Mouse (Mus musculus) layer of hippocampus, postnatal 10 days (tissue): Measurements from ENCODE around the gene Ercc4. TPM values are rescaled to one million over a fixed set of nuclear protein-coding genes. Genes with fewer than 3 reads are reported as not detected.
"Not testable (repeated sequence)": the region's sequence is repeated elsewhere in the genome, so short reads cannot be mapped to it uniquely, and the experiment has no call there.

Experiments
- DNase-seq, 2 experiments: peaks; one replicate each; pipeline ENCODE4 v3.0.0; 2021; ENCODE audit warnings: low spot score in 2 of 2
- long read RNA-seq: library from polyadenylated mRNA; stranded (forward); transcript quantifications from one replicate; pipeline ENCODE4 v2.0.0, GENCODE M21; 2023
- total RNA-seq, 2 experiments: library from RNA; stranded (reverse); gene quantifications; 2 replicates each; pipeline ENCODE4 v1.2.3; 2021

Ercc4 gene
- total RNA-seq = 10 to 100 TPM; 24.6 to 26.5 TPM
- long read RNA-seq, transcript Ercc4-201 (11 exons, 3,480 nt) = major isoform, 9 of 14 reads
- long read RNA-seq, partial matches to known transcripts = 1 of 14 reads
- long read RNA-seq, other reads (novel, unspliced or antisense) = 4 of 14 reads

DNA sequence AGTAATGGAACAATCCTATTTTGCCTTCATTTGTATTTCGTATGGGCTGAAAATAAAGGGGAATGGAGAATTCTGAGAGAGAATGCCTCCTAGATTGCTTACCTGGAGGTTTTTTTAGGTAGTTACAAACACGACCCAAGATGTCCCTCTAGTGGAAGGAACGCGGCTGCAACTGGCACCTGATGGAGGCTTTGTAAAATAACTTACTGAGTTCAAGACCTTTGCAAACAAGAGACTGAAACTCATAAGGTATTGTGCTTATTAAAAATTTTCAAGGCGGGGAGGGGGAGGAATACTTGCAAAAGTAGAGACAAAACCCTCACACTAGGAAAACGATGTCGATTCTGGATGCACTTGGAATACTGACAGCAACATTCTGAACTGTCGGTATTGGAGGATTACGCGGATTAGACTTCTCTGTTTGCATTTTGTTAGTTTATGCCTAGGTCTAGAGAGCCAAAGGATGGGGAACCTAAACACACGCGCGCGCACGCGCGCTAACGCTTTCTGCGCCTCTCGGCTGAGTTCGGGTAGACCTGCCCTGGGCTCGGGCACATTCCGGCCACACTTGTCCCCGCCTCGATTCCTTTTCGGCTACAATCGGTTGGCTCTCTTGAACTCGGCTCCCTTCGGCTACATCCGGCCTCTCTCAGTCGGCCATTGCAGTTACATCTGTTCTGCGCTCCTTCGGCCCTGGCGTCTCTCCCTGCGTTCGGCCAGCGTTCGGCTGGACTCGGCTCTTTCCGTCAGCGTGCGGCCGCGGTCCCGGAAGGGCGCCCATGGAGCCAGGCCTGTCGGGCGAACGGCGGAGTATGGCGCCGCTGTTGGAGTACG, at the start of gene Ercc4:
Gene Ercc4 (plus strand): TSS at position 529 of the 834 bp plus-strand sequence.
- peak; percentile 99 for DNase-seq

DNA sequence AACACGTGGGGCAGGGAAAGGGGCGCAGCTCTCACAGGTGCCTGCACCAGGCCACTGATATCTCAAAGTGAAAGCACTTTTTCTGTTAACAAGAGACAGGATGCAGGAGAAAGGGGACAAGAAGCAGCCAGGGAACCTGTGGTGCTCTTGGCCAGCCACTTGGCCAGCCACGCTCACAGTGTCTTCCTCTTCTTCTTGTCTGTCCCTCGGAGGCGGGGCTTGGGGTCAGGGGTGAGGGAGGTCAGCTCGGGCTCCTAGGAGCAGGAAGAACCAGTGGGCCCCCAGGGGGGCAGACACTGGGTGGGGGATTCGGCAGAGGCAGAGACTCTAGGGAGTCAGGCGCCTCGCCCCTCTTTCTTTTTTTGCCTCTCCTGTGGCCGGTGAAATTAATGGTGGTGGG, 48.4 kb upstream of the Ercc4 start:
- DNase-seq = no peak

DNA sequence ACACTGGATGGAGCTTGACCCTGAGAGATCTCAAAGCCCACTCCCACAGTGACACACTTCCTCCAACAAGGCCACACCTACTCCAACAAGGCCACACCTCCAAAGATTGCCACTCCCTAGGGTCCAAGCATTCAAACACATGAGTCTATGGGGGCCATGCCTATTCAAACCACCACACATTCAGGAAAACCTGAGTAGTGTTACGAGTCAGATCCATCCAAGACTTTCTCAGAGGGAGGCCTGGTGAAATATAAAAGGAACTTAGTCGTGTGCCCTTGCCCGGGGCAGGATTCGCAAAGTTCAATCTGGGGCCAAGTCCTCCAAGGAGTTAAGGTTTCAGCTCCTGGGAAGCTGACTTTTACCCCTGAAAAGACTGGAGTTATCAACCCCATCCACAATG, 35.3 kb upstream of the Ercc4 start:
- no peak for DNase-seq

DNA sequence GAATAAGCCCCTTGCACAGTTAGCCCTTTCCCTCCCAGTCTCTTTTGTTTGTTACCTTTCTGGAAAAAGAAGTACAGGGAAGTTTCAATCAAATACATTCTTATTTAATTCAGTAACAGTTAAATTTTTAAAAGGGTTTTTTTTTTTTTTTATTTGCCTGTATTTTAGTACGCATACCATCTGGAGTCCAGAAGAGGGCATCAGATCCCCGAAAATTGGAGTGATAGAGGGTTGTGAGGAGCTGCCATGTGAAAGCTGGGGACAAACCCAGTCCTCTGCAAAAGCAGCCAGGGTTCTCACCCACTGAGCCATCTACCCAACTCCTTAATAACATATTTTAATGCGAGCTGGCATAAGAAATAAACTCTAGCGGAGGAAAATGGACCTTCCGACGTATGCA, 29.3 kb upstream of the Ercc4 start:
- DNase-seq = no peak

DNA sequence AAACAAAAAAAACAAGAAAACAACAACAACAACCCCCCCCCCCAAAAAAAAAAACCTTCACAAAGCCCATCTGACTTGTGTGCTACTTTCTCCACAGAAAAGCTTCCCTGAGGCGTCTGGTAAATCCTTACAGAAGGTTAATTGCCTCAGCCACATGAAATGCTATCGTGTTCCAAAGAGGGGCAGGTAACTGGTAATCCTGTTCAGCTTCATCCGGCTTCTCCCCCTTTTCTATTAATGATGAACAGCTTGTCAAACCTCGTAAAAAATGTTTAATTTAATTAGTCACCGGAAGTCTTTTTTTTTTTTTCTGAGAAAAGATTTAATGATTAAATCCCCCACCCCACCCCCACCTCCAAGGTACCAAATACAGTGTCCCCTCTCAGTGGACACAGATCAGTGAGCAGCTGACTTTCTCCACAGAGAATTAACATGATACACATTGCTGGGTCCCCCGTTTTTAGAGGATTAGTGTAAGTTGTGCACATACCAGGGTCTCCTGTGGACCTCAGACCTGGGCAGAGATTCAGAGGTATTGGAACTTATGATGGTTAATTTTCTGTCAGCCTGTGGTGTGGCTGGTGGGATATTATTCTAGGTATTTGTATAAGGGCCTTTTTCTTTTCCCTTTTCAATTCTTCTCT, 26.2 kb upstream of the Ercc4 start:
- no peak for DNase-seq

DNA sequence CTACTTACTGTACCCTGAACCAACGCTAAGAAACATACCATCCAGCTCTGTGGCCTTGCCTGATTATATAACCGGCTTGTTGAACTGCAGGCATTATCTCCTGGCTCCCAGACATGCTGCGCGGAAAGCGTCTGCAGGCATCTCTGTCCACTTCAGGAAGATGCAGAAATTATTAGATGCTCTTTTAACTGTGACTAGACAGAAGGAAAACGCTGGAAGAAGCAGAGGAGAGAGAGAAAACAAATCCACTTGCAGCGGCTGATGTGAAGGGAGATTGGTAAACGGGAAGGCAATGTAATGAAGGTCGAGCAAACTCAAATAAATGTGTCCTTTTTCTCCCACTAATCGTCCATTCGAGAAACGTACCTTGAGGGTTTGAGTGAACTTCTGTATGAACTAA, 1.1 kb upstream of the Ercc4 start:
- DNase-seq = no peak

DNA sequence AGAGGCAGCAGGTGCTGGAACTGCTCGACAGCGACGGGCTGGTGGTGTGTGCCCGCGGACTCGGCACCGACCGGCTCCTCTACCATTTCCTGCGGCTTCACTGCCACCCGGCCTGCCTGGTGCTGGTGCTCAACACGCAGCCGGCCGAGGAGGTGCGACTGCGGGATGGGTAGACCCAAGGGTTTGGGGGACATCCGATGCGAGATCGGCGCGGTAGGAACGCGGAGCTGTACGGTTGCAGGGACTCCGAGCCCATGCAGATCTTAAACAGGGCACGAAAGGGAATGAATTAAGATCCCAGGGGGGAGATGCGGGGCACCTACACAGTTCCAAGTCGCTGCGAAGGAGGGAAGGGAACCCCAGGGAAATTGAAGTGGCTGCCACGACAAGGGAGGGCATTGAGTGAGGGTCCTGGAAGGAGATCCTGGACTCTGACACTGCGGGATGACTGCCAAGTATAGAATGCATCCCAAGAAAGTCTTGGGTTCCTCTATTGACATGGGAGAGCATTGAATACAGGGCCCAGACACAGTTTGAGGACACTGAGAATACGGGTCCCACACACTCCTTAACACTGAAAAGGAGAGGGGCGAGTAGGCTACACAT, 609 bp downstream of the Ercc4 start:
- DNase-seq = no peak

DNA sequence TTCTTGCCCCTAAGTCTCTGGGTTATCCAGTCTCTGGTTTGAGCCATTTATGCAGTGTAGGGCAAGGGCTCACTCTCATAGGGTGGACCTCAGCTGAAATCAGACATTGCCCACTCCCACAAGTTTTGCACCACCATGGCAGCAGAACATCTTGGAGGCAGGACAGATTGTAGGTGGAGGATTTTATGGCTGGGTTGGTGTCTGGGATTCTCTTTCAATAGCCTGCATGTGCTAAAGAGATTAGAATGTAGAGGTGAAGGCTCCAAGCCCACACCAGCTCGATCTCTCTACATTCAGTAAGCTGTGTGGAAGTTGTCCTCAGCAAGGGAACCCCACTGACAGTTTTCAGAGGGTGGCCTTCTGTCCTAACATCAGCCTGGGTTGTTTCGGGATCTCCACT, 5.3 kb downstream of the Ercc4 start:
- DNase-seq = no peak

DNA sequence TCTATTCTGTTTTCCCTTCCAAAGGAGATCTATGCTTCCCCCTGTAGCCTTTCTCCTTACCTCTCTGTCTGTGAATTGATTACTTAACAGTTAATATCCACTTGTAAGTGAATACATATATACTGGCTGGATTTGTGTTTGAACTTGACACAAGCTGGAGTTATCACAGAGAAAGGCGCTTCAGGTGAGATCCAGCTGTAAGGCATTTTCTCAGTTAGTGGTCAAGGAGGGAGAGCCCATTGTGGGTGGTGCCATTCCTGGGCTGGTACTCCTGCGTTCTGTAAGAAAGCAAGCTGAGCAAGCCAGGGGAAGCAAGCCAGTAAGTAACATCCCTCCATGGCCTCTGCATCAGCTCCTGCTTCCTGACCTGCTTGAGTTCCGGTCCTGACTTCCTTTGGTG, 6.0 kb downstream of the Ercc4 start:
- DNase-seq = not testable (repeated sequence)

DNA sequence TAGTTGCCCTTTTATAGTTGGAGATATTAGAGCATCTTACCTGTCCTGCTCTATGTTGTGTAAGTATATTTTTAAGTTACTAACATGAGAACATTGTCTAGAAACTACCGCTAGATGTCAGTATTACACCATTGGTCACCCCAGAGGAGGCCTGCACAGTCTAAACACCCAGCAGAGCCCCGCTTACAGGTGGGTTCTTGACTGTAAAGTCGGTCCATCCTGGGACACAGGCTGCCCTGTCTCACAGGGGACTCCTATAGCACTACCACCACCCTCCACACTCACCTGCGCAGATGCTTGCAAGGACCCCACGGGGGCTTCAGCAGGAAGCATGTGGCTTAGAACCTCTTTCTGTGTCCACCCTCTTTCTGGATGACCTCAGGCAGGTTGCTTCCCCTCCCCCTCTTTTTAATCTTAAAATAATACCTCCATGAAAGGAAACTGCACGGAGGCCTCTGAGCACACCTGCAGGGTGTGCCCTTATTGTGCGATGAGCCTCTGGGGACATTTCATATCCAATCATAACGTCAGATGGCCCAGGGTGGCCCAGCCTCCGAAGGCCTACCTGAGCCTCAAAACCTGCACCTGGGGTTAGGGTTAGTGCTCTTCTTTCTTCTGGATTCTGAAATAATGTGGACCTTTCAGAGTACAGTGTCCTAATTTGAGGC, 7.9 kb downstream of the Ercc4 start:
- peak; percentile 30 to 52 for DNase-seq

DNA sequence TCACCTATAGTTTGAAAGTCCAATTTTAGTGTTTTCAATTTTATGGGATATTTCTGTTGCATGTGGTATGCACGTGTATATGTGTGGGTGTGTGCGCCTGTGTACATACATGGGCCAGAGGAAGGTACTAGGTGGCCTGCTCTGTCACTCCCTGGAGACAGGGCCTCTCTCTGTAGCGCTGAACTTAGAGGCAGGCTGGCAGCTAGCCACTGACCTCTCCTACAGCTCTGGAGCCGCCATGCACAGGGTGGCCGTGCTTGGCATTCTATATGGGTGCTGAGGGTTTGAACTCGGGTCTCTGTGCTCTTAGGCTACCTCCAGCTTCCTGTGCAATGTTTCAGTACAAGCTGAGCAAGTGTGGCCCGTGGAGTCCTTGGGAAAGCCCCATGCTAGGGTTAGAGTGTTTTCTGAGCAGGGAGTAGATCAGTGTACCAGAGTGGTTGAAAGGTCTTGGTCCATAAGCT, 8.5 kb downstream of the Ercc4 start:
- DNase-seq = no peak

DNA sequence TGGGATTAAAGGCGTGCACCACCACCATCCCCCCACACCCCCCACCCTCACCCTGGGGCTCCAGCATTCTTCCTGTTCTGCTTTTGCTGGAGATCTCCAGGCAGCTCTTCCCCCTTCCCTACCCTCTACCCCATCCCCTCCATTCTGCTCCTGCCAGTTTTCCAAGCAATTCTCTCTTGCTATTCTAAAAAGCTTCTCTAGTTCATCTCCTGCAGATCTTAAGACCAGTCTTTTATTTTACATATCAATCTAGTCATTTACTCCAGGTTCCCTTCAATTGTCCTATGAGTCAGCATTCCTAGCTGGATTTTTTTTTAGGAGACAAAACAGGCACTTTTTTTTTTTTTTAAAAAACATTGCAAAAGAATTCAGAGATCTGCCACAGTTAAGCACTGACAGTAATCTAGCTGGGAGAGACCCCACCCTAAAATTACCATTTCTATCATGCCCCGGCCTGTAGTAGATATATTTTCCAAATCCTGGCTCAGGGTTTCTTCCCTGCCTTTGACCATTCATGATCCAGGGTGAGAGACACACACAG, 9.3 kb downstream of the Ercc4 start:
- DNase-seq = no peak

DNA sequence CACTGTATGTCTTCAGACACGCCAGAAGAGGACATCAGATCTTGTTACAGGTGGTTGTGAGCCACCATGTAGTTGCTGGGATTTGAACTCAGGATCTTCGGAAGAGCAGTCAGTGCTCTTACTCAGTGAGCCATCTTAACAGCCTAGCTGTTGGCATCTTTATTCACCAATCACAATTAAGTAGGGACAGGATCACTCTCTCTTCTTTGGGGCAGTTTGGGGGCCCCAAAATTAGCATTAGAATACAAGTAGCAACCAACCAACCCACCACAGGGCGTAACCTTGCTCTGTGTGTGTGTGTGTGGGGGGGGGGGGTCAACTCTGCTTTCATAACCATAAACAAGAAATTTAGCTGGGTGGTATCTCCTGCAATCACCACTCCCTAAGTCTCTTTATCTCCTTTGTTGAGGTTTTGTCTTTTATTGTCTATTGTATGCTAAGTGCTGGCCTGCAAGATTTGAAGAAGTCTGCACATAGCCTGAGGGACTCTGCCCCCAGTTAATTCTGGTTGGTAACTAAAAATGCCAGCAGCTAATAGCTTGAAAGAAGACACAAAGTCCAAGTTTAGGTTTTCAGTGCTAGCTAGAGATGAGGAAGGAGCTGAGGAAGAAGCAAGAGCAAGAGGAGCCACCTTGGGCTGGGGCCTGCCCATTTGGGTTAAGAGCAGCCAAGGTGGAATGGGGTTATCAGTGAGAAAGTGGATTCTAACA, 10.3 kb downstream of the Ercc4 start:
- DNase-seq = no peak

DNA sequence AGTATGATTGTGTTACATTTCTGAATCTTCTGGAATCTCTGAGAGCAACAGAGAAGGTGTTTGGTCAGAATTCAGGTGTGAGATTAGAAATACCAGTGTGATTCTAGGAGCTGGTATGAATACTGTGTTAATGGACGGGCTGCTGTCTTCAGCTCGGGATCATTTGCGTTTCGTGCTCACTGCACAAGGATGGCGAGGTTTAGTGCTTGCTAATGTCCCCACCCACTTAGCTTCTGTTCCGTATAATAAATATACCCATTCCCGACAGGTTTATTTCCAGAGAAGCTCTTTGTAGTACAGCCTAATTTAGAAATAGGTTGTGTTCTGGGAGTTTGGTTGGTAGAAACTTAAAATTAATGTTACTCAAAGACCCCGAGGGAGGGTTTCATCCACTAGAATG, 15.9 kb downstream of the Ercc4 start:
- no peak for DNase-seq

DNA sequence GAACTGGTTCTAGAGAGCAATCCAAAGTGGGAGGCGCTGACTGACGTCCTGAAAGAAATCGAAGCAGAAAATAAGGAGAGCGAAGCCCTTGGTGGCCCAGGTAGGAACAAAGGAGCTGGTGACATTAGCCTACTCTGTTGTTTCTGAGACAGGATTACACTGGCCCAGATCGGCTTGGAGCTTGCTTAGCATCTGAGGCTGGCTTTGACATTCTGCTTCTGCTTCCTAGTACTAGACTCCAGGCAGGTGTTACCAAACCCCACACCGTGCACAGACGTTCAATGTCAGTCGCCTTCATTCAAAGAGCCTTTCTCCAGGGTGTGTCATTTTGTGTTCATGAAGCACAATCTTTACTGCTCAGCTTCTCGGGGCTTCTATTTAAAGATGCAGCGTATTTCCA, 18.1 kb downstream of the Ercc4 start:
- no peak for DNase-seq

DNA sequence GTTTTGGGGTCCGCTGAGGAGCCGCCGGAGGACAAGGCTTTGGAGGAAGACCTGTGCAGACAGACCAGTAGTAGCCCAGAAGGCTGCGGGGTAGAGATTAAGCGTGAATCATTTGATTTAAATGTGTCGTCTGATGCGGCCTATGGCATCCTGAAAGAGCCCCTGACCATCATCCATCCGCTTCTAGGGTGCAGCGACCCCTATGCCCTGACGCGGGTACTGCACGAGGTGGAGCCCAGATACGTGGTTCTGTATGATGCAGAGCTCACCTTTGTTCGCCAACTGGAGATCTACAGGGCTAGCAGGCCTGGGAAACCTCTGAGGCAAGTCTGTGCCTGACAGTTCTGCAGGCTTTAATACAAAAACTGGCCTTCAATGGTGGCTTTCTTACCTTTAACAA, 20.9 kb downstream of the Ercc4 start:
- DNase-seq = peak; percentile 49 to 53

DNA sequence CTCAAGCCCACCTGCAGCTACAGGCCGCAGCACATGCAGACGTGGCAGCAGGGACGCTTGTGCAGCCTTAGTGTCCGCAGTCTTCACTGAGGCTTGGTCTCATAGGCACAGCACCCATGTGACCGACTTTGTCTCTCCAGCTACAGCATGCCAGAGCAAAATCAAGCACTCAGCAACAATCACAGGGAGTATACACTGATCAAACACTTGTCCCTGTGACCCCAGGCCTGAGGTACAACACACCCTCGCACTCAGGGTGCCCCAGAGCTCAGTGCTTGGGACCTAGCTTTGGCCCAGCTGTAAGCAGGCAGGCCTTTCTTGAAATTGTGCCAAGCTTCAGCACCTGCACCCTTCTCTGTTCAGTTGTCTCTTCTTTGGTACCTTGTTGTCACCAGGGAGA, 31.7 kb downstream of the Ercc4 start:
- DNase-seq = no peak

DNA sequence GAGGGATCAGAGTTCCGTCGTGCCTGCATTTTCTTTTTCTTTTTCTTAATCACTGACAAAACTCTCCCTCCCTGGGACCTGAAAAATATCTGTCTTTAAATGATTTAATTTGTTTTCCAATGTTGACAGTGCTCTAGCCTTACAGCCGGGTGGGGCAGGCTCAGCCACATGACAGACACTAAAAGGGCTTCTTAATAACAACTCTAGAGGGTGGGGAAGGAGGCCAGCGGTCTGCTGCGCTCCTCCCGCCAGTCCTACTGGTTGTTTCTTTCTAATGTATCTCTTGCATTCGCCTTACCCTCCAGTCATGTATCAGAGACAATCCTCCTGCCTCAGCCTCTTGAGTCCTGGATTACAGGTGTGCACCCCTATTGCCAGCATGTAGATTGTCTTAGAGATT, 34.4 kb downstream of the Ercc4 start:
- no peak for DNase-seq

DNA sequence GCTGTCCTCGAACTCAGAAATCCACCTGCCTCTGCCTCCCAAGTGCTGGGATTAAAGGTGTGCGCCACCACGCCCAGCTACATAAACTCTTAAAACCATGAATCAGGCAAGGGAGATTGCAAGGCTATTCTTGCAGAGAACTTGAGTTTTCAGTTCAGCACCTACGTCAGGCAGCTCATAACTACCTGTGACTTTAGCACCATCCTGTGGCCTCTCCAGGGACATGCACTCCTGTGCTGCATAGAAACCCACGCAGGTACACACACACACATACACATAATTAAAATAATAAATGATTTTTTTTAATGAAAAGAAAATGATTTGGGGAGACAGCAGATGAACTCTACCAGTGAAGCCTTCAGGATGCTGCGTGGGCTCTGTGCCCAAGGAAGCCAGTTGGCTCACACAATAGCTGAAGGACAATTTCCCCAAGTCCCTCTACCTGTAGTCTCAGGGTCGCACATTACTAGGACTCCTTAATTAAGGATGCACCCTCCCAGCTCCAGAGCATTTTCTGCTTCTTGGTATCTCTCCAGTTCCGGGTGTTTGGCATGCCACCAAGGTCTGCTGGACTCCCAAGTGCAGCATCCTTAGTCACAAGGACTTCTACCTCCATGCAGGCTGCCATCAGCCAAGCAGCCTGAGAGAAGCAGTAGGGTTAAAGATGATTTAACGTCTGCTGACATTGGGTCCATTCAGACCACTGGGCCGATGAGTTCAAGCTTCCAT, 35.4 kb downstream of the Ercc4 start:
- DNase-seq = no peak

DNA sequence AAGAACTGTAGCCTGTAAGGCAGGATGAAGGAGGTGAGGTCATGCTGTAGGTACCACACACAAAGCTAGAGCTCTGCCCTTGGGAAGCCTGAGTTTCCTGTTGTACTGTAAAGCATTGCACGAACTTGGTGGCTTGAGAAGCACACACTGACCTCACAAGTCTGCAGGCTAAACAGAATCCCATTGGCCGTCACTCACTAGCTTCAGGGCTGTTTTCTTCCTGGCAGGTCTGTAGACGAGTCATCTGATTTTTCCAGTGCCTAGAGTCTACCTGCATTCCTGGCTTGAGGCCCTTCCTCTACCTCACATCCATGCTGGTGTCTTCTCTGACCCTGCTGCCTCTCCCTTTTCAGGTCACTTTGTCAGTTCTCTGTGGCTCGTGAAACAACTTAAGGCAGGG, 36.7 kb downstream of the Ercc4 start:
- no peak for DNase-seq
